Comparison of ENCODE assay signal across 8 mouse cellular contexts in genomic region chr9:67049836-67050235, GRCm38 (mm10). TPM values are rescaled to one million over a fixed set of nuclear protein-coding genes. Genes with fewer than 3 reads are reported as not detected.
DNase-seq lines count a peak whose midpoint lies in the region; ATAC-seq and TF ChIP-seq lines count a peak whose summit lies in the region.

No protein-coding gene starts in this region.

- H3K27ac ChIP-seq in left cerebral cortex, adult 2 months = peak overlapping the region; percentile 70; the same call in 1 of the 2 replicates
- no peak overlapping the region for H3K27ac ChIP-seq in forebrain, embryonic 11.5 days (ENCODE audit: low read depth, low read length)
- peak overlapping the region; percentile 85 for H3K27ac ChIP-seq in limb, embryonic 12.5 days
- peak overlapping the region; percentile 96 for H3K27ac ChIP-seq in stomach, embryonic 14.5 days (ENCODE audit: low read length)

- no peak for TF ChIP-seq CTCF in left cerebral cortex, adult 2 months (IDR thresholded peaks at IDR 0.05)

- H3K9me3 ChIP-seq in forebrain, embryonic 11.5 days (ENCODE audit: control insufficient read depth, low read length) = no peaks in the 10 kb centered on the region
- H3K9me3 ChIP-seq in limb, embryonic 12.5 days = no peaks in the 10 kb centered on the region
- no peaks in the 10 kb centered on the region for H3K9me3 ChIP-seq in stomach, embryonic 14.5 days (ENCODE audit: control insufficient read depth, low read depth, low read length)

- ATAC-seq in forebrain, embryonic 11.5 days (replicated peaks; ENCODE audit: low FRiP score) = no peak
- peak; percentile 3; the same call in 1 of the 2 replicates for ATAC-seq in limb, embryonic 12.5 days (ENCODE audit: insufficient number of reproducible peaks, insufficient read depth, low FRiP score, low TSS enrichment, low read depth)
- ATAC-seq in stomach, embryonic 14.5 days (ENCODE audit: insufficient number of reproducible peaks, insufficient read depth, low FRiP score, low read depth) = no peak
- ATAC-seq in megakaryocyte progenitor cell, adult 5-6 weeks (replicated peaks; ENCODE audit: poor library complexity) = no peak

- no peaks in the 10 kb centered on the region for H3K36me3 ChIP-seq in forebrain, embryonic 11.5 days (ENCODE audit: control insufficient read depth, insufficient read depth, low read length)
- no peaks in the 10 kb centered on the region for H3K36me3 ChIP-seq in limb, embryonic 12.5 days
- H3K36me3 ChIP-seq in stomach, embryonic 14.5 days (ENCODE audit: control insufficient read depth, insufficient read depth, low read length) = peaks cover 9% of the 10 kb centered on the region; the same call in 1 of the 2 replicates

- peak overlapping the region; percentile 94 for H3K4me2 ChIP-seq in forebrain, embryonic 11.5 days (ENCODE audit: low read depth, low read length, severe bottlenecking)
- peak overlapping the region; percentile 84 for H3K4me2 ChIP-seq in limb, embryonic 12.5 days
- peak overlapping the region; percentile 93 for H3K4me2 ChIP-seq in stomach, embryonic 14.5 days (replicated peaks; ENCODE audit: low read depth, low read length)

- intact Hi-C loops in left cerebral cortex, adult 2 months (cut with DNase I) = loop anchor here (5.0 to 10.0 kb wide), 4 partner anchors 87 to 582 kb away; partner anchors contain the start of gene Rps27l
- intact Hi-C loops in left cerebral cortex, postnatal 25 days (cut with DNase I) = loop anchor here (5.0 kb wide), 1 partner anchor 222 kb away; no protein-coding TSS in a partner anchor

- peak overlapping the region; percentile 52 for H3K4me3 ChIP-seq in left cerebral cortex, adult 2 months
- H3K4me3 ChIP-seq in forebrain, embryonic 11.5 days (ENCODE audit: low read depth, low read length) = peak overlapping the region; percentile 50
- peak overlapping the region; percentile 67 for H3K4me3 ChIP-seq in limb, embryonic 12.5 days (replicated peaks)
- peak overlapping the region; percentile 66 for H3K4me3 ChIP-seq in stomach, embryonic 14.5 days (ENCODE audit: low read depth, low read length)

- H3K27me3 ChIP-seq in forebrain, embryonic 11.5 days (ENCODE audit: control insufficient read depth, insufficient read depth, low read length) = peaks cover 28% of the 10 kb centered on the region
- H3K27me3 ChIP-seq in limb, embryonic 12.5 days = peaks cover 49% of the 10 kb centered on the region
- H3K27me3 ChIP-seq in stomach, embryonic 14.5 days (ENCODE audit: control insufficient read depth, insufficient read depth, low read length) = no peaks in the 10 kb centered on the region

- peak overlapping the region; percentile 66; the same call in 1 of the 2 replicates for H3K9ac ChIP-seq in forebrain, embryonic 11.5 days (ENCODE audit: low read length)
- peak overlapping the region; percentile 87; the same call in 1 of the 2 replicates for H3K9ac ChIP-seq in limb, embryonic 12.5 days (replicated peaks)
- peak overlapping the region; percentile 58 for H3K9ac ChIP-seq in stomach, embryonic 14.5 days (replicated peaks; ENCODE audit: low read depth, low read length)

- 12% methylated on average over 7 of the region's 7 CpGs for WGBS in forebrain, embryonic 11.5 days
- WGBS in limb, embryonic 12.5 days = 11% methylated on average over 7 of the region's 7 CpGs
- WGBS in stomach, embryonic 14.5 days = 16% methylated on average over 7 of the region's 7 CpGs

- DNase-seq in left cerebral cortex, adult 2 months (ENCODE audit: extremely low spot score in 1 of 2, low spot score in 2 of 2) = no peak
- DNase-seq in left cerebral cortex, postnatal 25 days (ENCODE audit: low spot score in 2 of 2) = no peak
- no peak for DNase-seq in forebrain, embryonic 11.5 days (ENCODE audit: low spot score)
- no peak for DNase-seq in urinary bladder, postnatal 4 days (ENCODE audit: low spot score in 2 of 2)
- no peak for DNase-seq in thymus, adult 18-20 months

- peaks cover 21% of the 10 kb centered on the region for H3K4me1 ChIP-seq in forebrain, embryonic 11.5 days (replicated peaks; ENCODE audit: control insufficient read depth, insufficient read depth, low read length)
- peaks cover 40% of the 10 kb centered on the region for H3K4me1 ChIP-seq in limb, embryonic 12.5 days (replicated peaks)
- peaks cover 20% of the 10 kb centered on the region; the same call in 1 of the 2 replicates for H3K4me1 ChIP-seq in stomach, embryonic 14.5 days (ENCODE audit: control insufficient read depth, insufficient read depth, low read length)

RNA-seq across cellular contexts. Expression of gene Tpm1, which starts 0.6 kb away (rescaled TPM):
- total RNA-seq in left cerebral cortex, adult 2 months (2021) = 100 to 1,000 TPM; 223 to 236 TPM
- 100 to 1,000 TPM; 228 to 236 TPM for total RNA-seq in left cerebral cortex, postnatal 25 days (2021)
- polyA plus RNA-seq in forebrain, embryonic 11.5 days (2014; fragmentation: Nextera tagmentation; extraction: Ambion mirVana) = 320 TPM in 2 replicates
- polyA plus RNA-seq in limb, embryonic 12.5 days (2016; fragmentation: Nextera tagmentation; extraction: Ambion mirVana) = 555 and 579 TPM in 2 replicates
- polyA plus RNA-seq in stomach, embryonic 14.5 days (2014; fragmentation: Nextera tagmentation; extraction: Ambion mirVana) = 1,242 and 1,294 TPM in 2 replicates
- 33.1 and 43.8 TPM in 2 replicates for total RNA-seq in megakaryocyte progenitor cell, adult 5-6 weeks (2015)
- 47.0 and 50.4 TPM in 2 replicates for total RNA-seq in megakaryocyte progenitor cell, adult 5-6 weeks (2017)

Comparison
In these comparisons a context has a peak if more than half of its experiments do, and no peak if none do; other contexts are left out.
1. RNA of gene Tpm1, which starts 0.6 kb away (total RNA-seq): 223 to 236 TPM in left cerebral cortex, adult 2 months and 228 to 236 TPM in left cerebral cortex, postnatal 25 days; 33.1 to 50.4 TPM in megakaryocyte progenitor cell, adult 5-6 weeks; every median in the first group is over 4 times any median in the second.
2. Peak in every context shown above with its lines, with median percentiles within 50 percentile points of each other: H3K4me3 ChIP-seq, H3K4me2 ChIP-seq and H3K9ac ChIP-seq.